Mouse (Mus musculus): Measurements from ENCODE around the gene Dtd2. TPM values are rescaled to one million over a fixed set of nuclear protein-coding genes. Genes with fewer than 3 reads are reported as not detected.

The Dtd2 gene
- polyA plus RNA-seq, 1 experiment: 3.6 TPM

DNA sequence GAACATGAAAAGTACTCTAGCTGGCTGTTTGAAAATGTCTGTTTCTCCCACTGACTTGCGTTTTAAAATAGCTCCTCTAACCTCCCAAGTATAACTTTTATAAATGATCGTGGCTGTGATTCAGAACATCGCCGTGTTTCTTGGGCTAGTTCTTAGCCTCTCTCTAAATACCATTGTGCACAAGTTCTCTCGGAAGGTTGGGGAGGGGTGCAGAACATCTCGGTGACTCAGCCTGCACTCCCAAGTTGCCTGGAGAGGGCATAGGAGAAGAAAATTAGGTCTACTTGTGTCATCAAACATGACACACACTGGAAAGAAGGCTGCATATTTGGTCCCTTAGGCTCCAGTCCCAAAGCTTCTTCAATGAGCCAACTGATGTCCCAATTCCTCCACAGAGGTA, 26.0 kb upstream of the Dtd2 start:
- no peak for DNase-seq
- TF ChIP-seq POLR2A (IDR thresholded peaks at IDR 0.05; ENCODE audit: control insufficient read depth, extremely low read depth, insufficient read depth, low read length, poor library complexity) (no peak), CTCF (IDR thresholded peaks at IDR 0.05; ENCODE audit: borderline replicate concordance, control insufficient read depth, extremely low read depth, insufficient read depth, low read length, poor library complexity) (no peak)
- Histone ChIP-seq H3K27me3 (ENCODE audit: control insufficient read depth, insufficient read depth, low read length) (no peaks in the 10 kb centered on the region), H3K4me3 (ENCODE audit: control insufficient read depth, insufficient read depth, low read length) (no peak overlapping the region), H3K27ac (ENCODE audit: control insufficient read depth, insufficient read depth, low read length) (no peak overlapping the region), H3K4me1 (replicated peaks; ENCODE audit: control insufficient read depth, insufficient read depth, low read length) (no peaks in the 10 kb centered on the region), H3K36me3 (ENCODE audit: control insufficient read depth, insufficient read depth, low read length) (no peaks in the 10 kb centered on the region)
- WGBS: 96% methylated on average over 6 of the region's 6 CpGs

GRCm38 (mm10) chr12:52027963-52028362, 21.7 kb upstream of the Dtd2 start, which contains the start of gene Gpr33:
Gpr33 (minus strand) TSS chr12:52028063.
- TF ChIP-seq CTCF (IDR thresholded peaks at IDR 0.05; ENCODE audit: borderline replicate concordance, control insufficient read depth, extremely low read depth, insufficient read depth, low read length, poor library complexity) (no peak), POLR2A (IDR thresholded peaks at IDR 0.05; ENCODE audit: control insufficient read depth, extremely low read depth, insufficient read depth, low read length, poor library complexity) (no peak)
- DNase-seq: no peak
- Histone ChIP-seq H3K36me3 (ENCODE audit: control insufficient read depth, insufficient read depth, low read length) (no peaks in the 10 kb centered on the region), H3K27ac (ENCODE audit: control insufficient read depth, insufficient read depth, low read length) (no peak within 1 kb of the TSS), H3K27me3 (ENCODE audit: control insufficient read depth, insufficient read depth, low read length) (no peaks in the 10 kb centered on the region), H3K4me3 (ENCODE audit: control insufficient read depth, insufficient read depth, low read length) (no peak within 1 kb of the TSS), H3K4me1 (replicated peaks; ENCODE audit: control insufficient read depth, insufficient read depth, low read length) (no peaks in the 10 kb centered on the region)
- WGBS: 94% methylated on average over 3 of the region's 3 CpGs

DNA sequence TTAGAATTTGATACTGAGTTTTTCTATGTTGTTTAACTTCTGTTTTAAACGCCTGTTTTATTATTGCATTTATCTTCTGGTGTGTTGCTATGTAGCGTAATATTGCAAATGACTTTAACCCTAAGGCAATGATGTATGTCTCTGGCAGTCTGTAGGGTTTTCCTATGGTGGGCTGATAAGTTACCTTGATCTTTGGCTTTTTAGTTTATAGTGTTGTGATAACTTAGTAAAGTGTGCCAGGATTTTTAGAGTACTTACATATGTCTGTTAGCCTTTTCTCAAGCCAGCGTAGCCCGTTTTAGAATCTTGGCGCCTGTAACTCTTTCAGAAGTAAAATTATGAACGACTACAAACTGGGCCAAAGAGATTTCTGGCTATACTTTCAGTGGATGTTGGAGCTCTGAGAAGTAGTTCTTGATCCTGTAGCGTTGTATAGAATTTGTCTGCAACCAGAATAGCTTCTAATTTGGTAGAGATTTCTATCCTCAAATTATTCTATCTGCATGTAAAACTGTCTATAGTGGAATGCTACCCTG, 8.3 kb upstream of the Dtd2 start:
- 92% methylated on average over 7 of the region's 7 CpGs for WGBS
- H3K36me3 ChIP-seq (ENCODE audit: control insufficient read depth, insufficient read depth, low read length): no peaks in the 10 kb centered on the region
- H3K27me3 ChIP-seq (ENCODE audit: control insufficient read depth, insufficient read depth, low read length): no peaks in the 10 kb centered on the region
- no peak overlapping the region for H3K27ac ChIP-seq (ENCODE audit: control insufficient read depth, insufficient read depth, low read length)
- TF ChIP-seq POLR2A (IDR thresholded peaks at IDR 0.05; ENCODE audit: control insufficient read depth, extremely low read depth, insufficient read depth, low read length, poor library complexity) (no peak), CTCF (IDR thresholded peaks at IDR 0.05; ENCODE audit: borderline replicate concordance, control insufficient read depth, extremely low read depth, insufficient read depth, low read length, poor library complexity) (no peak)
- DNase-seq: no peak
- H3K4me3 ChIP-seq (ENCODE audit: control insufficient read depth, insufficient read depth, low read length): no peak overlapping the region
- no peaks in the 10 kb centered on the region for H3K4me1 ChIP-seq (replicated peaks; ENCODE audit: control insufficient read depth, insufficient read depth, low read length)

DNA sequence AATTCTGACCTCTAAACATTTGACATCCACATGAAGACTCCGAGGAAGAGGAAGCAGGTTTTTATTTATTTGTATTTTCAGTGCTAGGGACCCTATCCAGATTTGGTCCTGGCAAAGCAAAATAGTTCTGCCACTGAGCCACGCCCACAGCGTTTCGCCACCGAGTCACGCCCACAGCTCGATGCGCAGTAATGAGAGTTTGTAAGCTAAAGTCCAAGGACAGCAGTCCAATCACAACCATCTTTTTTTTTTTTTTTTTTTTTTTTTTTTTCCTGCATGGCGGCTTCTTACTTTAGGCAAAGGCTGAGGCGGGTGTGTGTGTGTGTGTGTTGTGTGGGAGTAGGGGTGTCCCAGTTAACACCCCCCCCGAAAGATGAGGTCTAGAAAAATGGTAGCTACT, 7.7 kb upstream of the Dtd2 start:
- Histone ChIP-seq H3K27ac (ENCODE audit: control insufficient read depth, insufficient read depth, low read length) (no peak overlapping the region), H3K4me1 (replicated peaks; ENCODE audit: control insufficient read depth, insufficient read depth, low read length) (no peaks in the 10 kb centered on the region), H3K36me3 (ENCODE audit: control insufficient read depth, insufficient read depth, low read length) (no peaks in the 10 kb centered on the region), H3K27me3 (ENCODE audit: control insufficient read depth, insufficient read depth, low read length) (no peaks in the 10 kb centered on the region), H3K4me3 (ENCODE audit: control insufficient read depth, insufficient read depth, low read length) (no peak overlapping the region)
- WGBS: 91% methylated on average over 11 of the region's 11 CpGs
- TF ChIP-seq POLR2A (IDR thresholded peaks at IDR 0.05; ENCODE audit: control insufficient read depth, extremely low read depth, insufficient read depth, low read length, poor library complexity): no peak
- TF ChIP-seq CTCF (IDR thresholded peaks at IDR 0.05; ENCODE audit: borderline replicate concordance, control insufficient read depth, extremely low read depth, insufficient read depth, low read length, poor library complexity): no peak
- no peak for DNase-seq

- Histone ChIP-seq H3K36me3 (ENCODE audit: control insufficient read depth, insufficient read depth, low read length) (no peaks in the 10 kb centered on the region), H3K27me3 (ENCODE audit: control insufficient read depth, insufficient read depth, low read length) (no peaks in the 10 kb centered on the region), H3K4me1 (replicated peaks; ENCODE audit: control insufficient read depth, insufficient read depth, low read length) (no peaks in the 10 kb centered on the region), H3K27ac (ENCODE audit: control insufficient read depth, insufficient read depth, low read length) (no peak overlapping the region), H3K4me3 (ENCODE audit: control insufficient read depth, insufficient read depth, low read length) (no peak overlapping the region)
- no peak for TF ChIP-seq CTCF (IDR thresholded peaks at IDR 0.05; ENCODE audit: borderline replicate concordance, control insufficient read depth, extremely low read depth, insufficient read depth, low read length, poor library complexity)
- TF ChIP-seq POLR2A (IDR thresholded peaks at IDR 0.05; ENCODE audit: control insufficient read depth, extremely low read depth, insufficient read depth, low read length, poor library complexity): no peak
- DNase-seq: no peak
- WGBS: 67% methylated on average over 9 of the region's 9 CpGs
These were observed 7.0 kb upstream of the Dtd2 start for GRCm38 (mm10) chr12:52013274-52013673.

DNA sequence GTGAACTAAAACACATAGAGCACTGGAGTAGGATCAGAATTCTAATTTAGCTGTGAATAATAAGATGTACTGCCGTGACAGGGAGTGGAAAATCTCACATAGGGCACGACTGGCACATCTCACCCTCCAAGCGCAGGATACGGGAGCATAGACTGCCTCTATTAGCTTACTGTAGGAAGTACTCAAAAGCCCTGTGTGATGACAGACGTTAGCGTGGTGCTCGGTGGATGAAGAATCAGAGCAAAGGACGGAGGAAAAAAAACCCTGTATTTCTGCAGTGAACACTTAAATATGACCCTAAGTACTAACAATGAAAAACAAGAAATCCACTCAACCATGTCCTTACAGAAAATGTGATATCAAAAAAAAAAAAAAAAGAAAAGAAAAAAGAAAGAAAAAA, 5.9 kb upstream of the Dtd2 start:
- Histone ChIP-seq H3K4me1 (replicated peaks; ENCODE audit: control insufficient read depth, insufficient read depth, low read length) (no peaks in the 10 kb centered on the region), H3K27ac (ENCODE audit: control insufficient read depth, insufficient read depth, low read length) (no peak overlapping the region), H3K27me3 (ENCODE audit: control insufficient read depth, insufficient read depth, low read length) (no peaks in the 10 kb centered on the region), H3K36me3 (ENCODE audit: control insufficient read depth, insufficient read depth, low read length) (no peaks in the 10 kb centered on the region), H3K4me3 (ENCODE audit: control insufficient read depth, insufficient read depth, low read length) (no peak overlapping the region)
- 94% methylated on average over 8 of the region's 8 CpGs for whole genome bisulfite sequencing
- TF ChIP-seq POLR2A (IDR thresholded peaks at IDR 0.05; ENCODE audit: control insufficient read depth, extremely low read depth, insufficient read depth, low read length, poor library complexity) (no peak), CTCF (IDR thresholded peaks at IDR 0.05; ENCODE audit: borderline replicate concordance, control insufficient read depth, extremely low read depth, insufficient read depth, low read length, poor library complexity) (no peak)
- DNase-seq: no peak

- WGBS: 60% methylated on average over 2 of the region's 2 CpGs
- Histone ChIP-seq H3K4me1 (replicated peaks; ENCODE audit: control insufficient read depth, insufficient read depth, low read length) (no peaks in the 10 kb centered on the region; the same call in 1 of the 2 replicates), H3K27me3 (ENCODE audit: control insufficient read depth, insufficient read depth, low read length) (no peaks in the 10 kb centered on the region), H3K27ac (ENCODE audit: control insufficient read depth, insufficient read depth, low read length) (no peak overlapping the region), H3K4me3 (ENCODE audit: control insufficient read depth, insufficient read depth, low read length) (no peak overlapping the region), H3K36me3 (ENCODE audit: control insufficient read depth, insufficient read depth, low read length) (no peaks in the 10 kb centered on the region)
- TF ChIP-seq POLR2A (IDR thresholded peaks at IDR 0.05; ENCODE audit: control insufficient read depth, extremely low read depth, insufficient read depth, low read length, poor library complexity) (no peak), CTCF (IDR thresholded peaks at IDR 0.05; ENCODE audit: borderline replicate concordance, control insufficient read depth, extremely low read depth, insufficient read depth, low read length, poor library complexity) (no peak)
- DNase-seq: no peak
These were observed 4.3 kb upstream of the Dtd2 start for GRCm38 (mm10) chr12:52010630-52010961.

Data from thymus, adult 2 months (tissue).